Mouse (Mus musculus) forebrain, embryonic 13.5 days (tissue): ENCODE measurements around the gene Adamts16. TPM values are rescaled to one million over a fixed set of nuclear protein-coding genes. Genes with fewer than 3 reads are reported as not detected.

Experiments used
- ATAC-seq: fragments of 200-750 bp; cut with Nextera tagmentation; 2 replicates; pipeline ENCODE4 v1.8.0; 2017
- H3K27ac ChIP-seq: fragments of 300-500 bp; sonication (generic); 2 replicates; pipeline ENCODE4 v1.5.1; 2015; ENCODE audit warnings: inconsistent platforms, mild to moderate bottlenecking, moderate library complexity
- H3K27me3 ChIP-seq: fragments of 300-500 bp; sonication (generic); 2 replicates; pipeline ENCODE4 v1.6.1; 2015; ENCODE audit warnings: mild to moderate bottlenecking, inconsistent platforms
- H3K36me3 ChIP-seq: fragments of 300-500 bp; sonication (generic); 2 replicates; pipeline ENCODE4 v1.6.1; 2015; ENCODE audit warnings: mild to moderate bottlenecking, inconsistent platforms; ENCODE audit not compliant: poor library complexity, severe bottlenecking
- H3K4me1 ChIP-seq: fragments of 300-500 bp; sonication (generic); 2 replicates; pipeline ENCODE4 v1.6.1; 2015; ENCODE audit warnings: inconsistent platforms
- H3K4me2 ChIP-seq: fragments of 300-500 bp; sonication (generic); 2 replicates; pipeline ENCODE4 v1.6.1; 2015; ENCODE audit warnings: inconsistent platforms, mild to moderate bottlenecking, moderate library complexity
- H3K4me3 ChIP-seq: fragments of 300-500 bp; sonication (generic); 2 replicates; pipeline ENCODE4 v1.5.1; 2015; ENCODE audit warnings: mild to moderate bottlenecking, inconsistent platforms
- H3K9ac ChIP-seq: fragments of 300-500 bp; sonication (generic); 2 replicates; pipeline ENCODE4 v1.6.1; 2015; ENCODE audit warnings: mild to moderate bottlenecking, inconsistent platforms
- H3K9me3 ChIP-seq: fragments of 300-500 bp; sonication (generic); replicated peaks from 2 replicates; pipeline ENCODE4 v1.6.1; 2016; ENCODE audit warnings: inconsistent platforms
- WGBS: fragments of 180-500 bp; shearing (Covaris S2); methylation state at CpG from one replicate; pipeline ENCODE4 v1.1.7; 2015; 5-methylcytosine and 5-hydroxymethylcytosine counted together
- polyA plus RNA-seq: library from polyadenylated mRNA; unstranded; fragments of >200 nt; fragmentation: Nextera tagmentation; extraction: Ambion mirVana; gene quantifications from 2 replicates; pipeline ENCODE4 v1.2.1, GENCODE M21; 2015

The Adamts16 gene
- polyA plus RNA-seq, 1 experiment from 2014 or later, result 0.18 TPM

DNA sequence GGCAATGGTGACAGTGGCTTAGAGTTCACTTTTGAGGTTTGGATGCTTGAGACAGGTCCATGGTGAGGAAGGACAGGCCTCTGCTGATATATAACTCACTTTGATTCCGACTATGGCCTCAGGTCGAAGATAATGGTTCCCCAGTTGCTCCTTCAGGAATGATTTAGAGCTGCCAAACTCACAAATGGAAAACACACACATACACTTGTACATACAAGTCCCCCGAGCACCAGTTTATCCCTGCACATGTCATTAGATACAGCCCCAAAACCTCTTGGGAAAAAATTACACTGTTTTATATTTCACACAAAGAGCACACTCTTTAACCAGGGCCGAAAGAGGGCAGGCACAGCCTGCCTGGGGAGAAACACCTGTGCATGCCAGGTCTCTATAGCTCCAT is 14.1 kb downstream of the Adamts16 start:
- no peaks in the 10 kb centered on the region for H3K4me1 ChIP-seq
- H3K4me3 ChIP-seq, result no peak overlapping the region
- no peak for ATAC-seq
- H3K27ac ChIP-seq, result no peak overlapping the region
- 88% methylated on average over 4 of the region's 4 CpGs for WGBS
- H3K9ac ChIP-seq, result no peak overlapping the region
- no peaks in the 10 kb centered on the region for H3K9me3 ChIP-seq
- H3K27me3 ChIP-seq, result no peaks in the 10 kb centered on the region
- no peak overlapping the region for H3K4me2 ChIP-seq
- no peaks in the 10 kb centered on the region for H3K36me3 ChIP-seq

GRCm38 (mm10) chr13:70825265-70825664 is 16.3 kb downstream of the Adamts16 start:
- Histone ChIP-seq H3K9ac (no peak overlapping the region), H3K27ac (no peak overlapping the region), H3K4me3 (no peak overlapping the region), H3K36me3 (no peaks in the 10 kb centered on the region), H3K27me3 (no peaks in the 10 kb centered on the region), H3K9me3 (no peaks in the 10 kb centered on the region), H3K4me2 (no peak overlapping the region), H3K4me1 (no peaks in the 10 kb centered on the region)
- ATAC-seq, result no peak
- 88% methylated on average over 5 of the region's 5 CpGs for WGBS

- H3K27ac ChIP-seq, result no peak overlapping the region
- H3K9ac ChIP-seq, result no peak overlapping the region
- no peak overlapping the region for H3K4me2 ChIP-seq
- H3K4me3 ChIP-seq, result no peak overlapping the region
- no peaks in the 10 kb centered on the region for H3K27me3 ChIP-seq
- ATAC-seq, result no peak
- WGBS, result 71% methylated on average over 8 of the region's 8 CpGs
- H3K36me3 ChIP-seq, result no peaks in the 10 kb centered on the region
- H3K4me1 ChIP-seq, result no peaks in the 10 kb centered on the region
- H3K9me3 ChIP-seq, result no peaks in the 10 kb centered on the region
These were observed 17.9 kb downstream of the Adamts16 start for GRCm38 (mm10) chr13:70823757-70824156.

- Histone ChIP-seq H3K27me3 (no peaks in the 10 kb centered on the region), H3K27ac (no peak overlapping the region), H3K4me1 (no peaks in the 10 kb centered on the region), H3K36me3 (no peaks in the 10 kb centered on the region), H3K9ac (no peak overlapping the region), H3K4me2 (no peak overlapping the region), H3K4me3 (no peak overlapping the region), H3K9me3 (no peaks in the 10 kb centered on the region)
- 79% methylated on average over 5 of the region's 5 CpGs for WGBS
- ATAC-seq, result no peak
These were observed 22.6 kb downstream of the Adamts16 start for GRCm38 (mm10) chr13:70818982-70819381.

GRCm38 (mm10) chr13:70814423-70814822 is 27.2 kb downstream of the Adamts16 start:
- no peak for ATAC-seq
- Histone ChIP-seq H3K27me3 (no peaks in the 10 kb centered on the region), H3K9me3 (no peaks in the 10 kb centered on the region), H3K36me3 (no peaks in the 10 kb centered on the region), H3K9ac (no peak overlapping the region), H3K4me1 (no peaks in the 10 kb centered on the region), H3K4me2 (no peak overlapping the region), H3K27ac (no peak overlapping the region), H3K4me3 (no peak overlapping the region)
- 66% methylated on average over 3 of the region's 3 CpGs for WGBS

DNA sequence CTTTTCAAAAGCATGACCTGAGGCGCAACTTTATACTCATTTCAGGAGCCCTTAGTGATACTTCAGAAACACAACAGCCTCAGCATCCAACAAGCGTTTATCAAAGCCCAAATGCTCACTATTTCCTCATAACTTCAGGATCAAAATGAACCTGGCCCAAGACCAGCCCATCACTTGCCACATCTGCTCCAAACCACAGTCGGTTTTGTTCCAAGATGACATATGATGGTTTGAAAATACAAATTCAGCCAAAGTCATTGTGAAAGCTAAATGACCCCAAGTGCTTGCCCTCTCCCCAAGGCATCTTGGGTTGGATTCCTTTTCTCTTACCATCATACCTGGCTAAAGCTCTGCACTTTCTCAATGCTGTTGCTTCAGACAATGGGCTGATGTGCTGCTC is 36.1 kb downstream of the Adamts16 start:
- Histone ChIP-seq H3K4me1 (no peaks in the 10 kb centered on the region), H3K4me3 (no peak overlapping the region), H3K27ac (no peak overlapping the region), H3K36me3 (no peaks in the 10 kb centered on the region), H3K9me3 (no peaks in the 10 kb centered on the region), H3K27me3 (no peaks in the 10 kb centered on the region), H3K9ac (no peak overlapping the region), H3K4me2 (no peak overlapping the region)
- ATAC-seq, result no peak
- WGBS, result 92% methylated on average over 3 of the region's 3 CpGs

GRCm38 (mm10) chr13:70802849-70803248 is 38.8 kb downstream of the Adamts16 start:
- Histone ChIP-seq H3K36me3 (no peaks in the 10 kb centered on the region), H3K4me1 (no peaks in the 10 kb centered on the region), H3K9me3 (no peaks in the 10 kb centered on the region), H3K27me3 (no peaks in the 10 kb centered on the region), H3K9ac (no peak overlapping the region), H3K4me2 (no peak overlapping the region), H3K27ac (no peak overlapping the region), H3K4me3 (no peak overlapping the region)
- ATAC-seq, result no peak
- 77% methylated on average over 1 of the region's 1 CpGs for WGBS

GRCm38 (mm10) chr13:70799322-70799721 is 42.3 kb downstream of the Adamts16 start:
- Histone ChIP-seq H3K4me1 (peaks cover 4% of the 10 kb centered on the region; the same call in 1 of the 2 replicates), H3K36me3 (no peaks in the 10 kb centered on the region), H3K4me3 (no peak overlapping the region), H3K4me2 (no peak overlapping the region), H3K9ac (no peak overlapping the region), H3K27ac (no peak overlapping the region), H3K9me3 (no peaks in the 10 kb centered on the region), H3K27me3 (no peaks in the 10 kb centered on the region)
- WGBS, result 75% methylated on average over 3 of the region's 3 CpGs
- no peak for ATAC-seq

DNA sequence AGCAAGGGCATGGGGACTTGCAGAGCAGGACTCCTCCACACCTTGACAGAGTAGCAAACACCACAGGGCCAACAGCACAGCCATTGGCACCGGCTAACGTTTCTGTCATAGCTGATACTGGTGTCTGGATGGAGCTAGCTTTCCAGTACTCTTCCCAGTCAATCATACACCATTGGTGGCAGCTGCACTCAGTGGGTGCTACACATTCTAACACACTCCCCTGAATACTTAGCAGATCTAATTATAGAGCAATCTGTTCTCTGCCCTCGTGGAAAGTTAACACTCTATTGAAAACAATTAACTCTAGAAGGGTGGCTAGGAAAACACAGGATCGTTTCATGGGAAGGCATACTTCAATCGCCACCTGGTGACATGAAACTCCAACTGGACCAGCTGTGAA is 43.2 kb downstream of the Adamts16 start:
- Histone ChIP-seq H3K4me2 (no peak overlapping the region), H3K4me3 (no peak overlapping the region), H3K4me1 (peaks cover 9% of the 10 kb centered on the region; the same call in 1 of the 2 replicates), H3K9ac (no peak overlapping the region), H3K27me3 (no peaks in the 10 kb centered on the region), H3K27ac (no peak overlapping the region), H3K9me3 (no peaks in the 10 kb centered on the region), H3K36me3 (no peaks in the 10 kb centered on the region)
- peak; percentile 53; the same call in 1 of the 2 replicates for ATAC-seq
- WGBS, result 60% methylated on average over 5 of the region's 5 CpGs

- 55% methylated on average over 8 of the region's 8 CpGs for WGBS
- Histone ChIP-seq H3K27me3 (no peaks in the 10 kb centered on the region), H3K4me1 (peaks cover 9% of the 10 kb centered on the region; the same call in 1 of the 2 replicates), H3K27ac (no peak overlapping the region), H3K9ac (no peak overlapping the region), H3K36me3 (no peaks in the 10 kb centered on the region), H3K4me3 (no peak overlapping the region), H3K9me3 (no peaks in the 10 kb centered on the region), H3K4me2 (no peak overlapping the region)
- no peak for ATAC-seq
These were observed 47.5 kb downstream of the Adamts16 start for GRCm38 (mm10) chr13:70794074-70794572.

DNA sequence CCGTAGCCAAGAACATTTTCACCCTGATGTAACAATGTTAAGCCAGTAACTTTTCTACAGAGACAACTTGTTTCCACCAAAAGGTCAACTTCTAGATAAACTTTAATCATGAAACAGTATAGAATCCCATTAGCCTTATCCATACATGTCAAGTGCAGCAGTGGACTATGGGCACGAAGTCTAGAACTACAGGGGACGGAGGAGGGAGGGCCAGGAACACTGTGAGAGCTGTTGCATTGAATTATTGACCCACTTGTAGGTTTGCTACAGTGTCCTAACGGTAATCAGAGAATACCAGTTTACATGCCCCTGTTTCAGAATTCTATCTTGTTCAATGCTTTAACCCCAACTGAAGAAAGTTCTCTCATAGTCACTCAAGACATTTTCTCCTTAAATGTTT is 48.0 kb downstream of the Adamts16 start:
- no peak overlapping the region for H3K27ac ChIP-seq
- WGBS, result 85% methylated on average over 4 of the region's 4 CpGs
- no peaks in the 10 kb centered on the region for H3K9me3 ChIP-seq
- no peak overlapping the region for H3K4me2 ChIP-seq
- H3K9ac ChIP-seq, result no peak overlapping the region
- peaks cover 9% of the 10 kb centered on the region; the same call in 1 of the 2 replicates for H3K4me1 ChIP-seq
- ATAC-seq, result no peak
- no peaks in the 10 kb centered on the region for H3K27me3 ChIP-seq
- H3K36me3 ChIP-seq, result no peaks in the 10 kb centered on the region
- no peak overlapping the region for H3K4me3 ChIP-seq

- Histone ChIP-seq H3K27ac (no peak overlapping the region), H3K4me1 (peaks cover 9% of the 10 kb centered on the region; the same call in 1 of the 2 replicates), H3K9me3 (no peaks in the 10 kb centered on the region), H3K4me3 (no peak overlapping the region), H3K4me2 (no peak overlapping the region), H3K9ac (no peak overlapping the region), H3K36me3 (no peaks in the 10 kb centered on the region), H3K27me3 (no peaks in the 10 kb centered on the region)
- WGBS, result 92% methylated on average over 7 of the region's 7 CpGs
- ATAC-seq, result no peak
These were observed 48.7 kb downstream of the Adamts16 start for GRCm38 (mm10) chr13:70792950-70793349.

DNA sequence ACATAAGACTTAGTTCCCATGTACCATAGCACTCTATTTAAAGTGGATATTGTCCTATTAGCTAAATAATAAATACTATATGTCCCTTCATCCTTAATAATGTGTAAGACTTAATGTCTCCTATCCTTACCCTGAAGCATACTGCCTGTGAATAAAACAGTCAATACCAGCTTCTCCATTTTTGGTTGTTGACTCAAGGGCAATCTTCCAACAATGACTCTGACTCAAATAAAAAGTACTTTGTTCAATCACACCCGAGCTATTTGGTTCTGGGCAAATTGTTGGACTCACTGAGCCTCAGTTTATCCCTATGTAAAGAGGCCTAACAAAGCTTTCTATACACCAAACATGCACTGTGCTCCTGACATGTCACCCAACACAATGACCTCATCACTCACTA is 51.8 kb downstream of the Adamts16 start:
- Histone ChIP-seq H3K27ac (no peak overlapping the region), H3K27me3 (no peaks in the 10 kb centered on the region), H3K4me2 (no peak overlapping the region), H3K9me3 (no peaks in the 10 kb centered on the region), H3K9ac (no peak overlapping the region), H3K36me3 (no peaks in the 10 kb centered on the region), H3K4me1 (peaks cover 9% of the 10 kb centered on the region; the same call in 1 of the 2 replicates), H3K4me3 (no peak overlapping the region)
- no peak for ATAC-seq
- 66% methylated on average over 1 of the region's 1 CpGs for WGBS
